Mouse (Mus musculus): ENCODE data around the gene Foxk1. TPM values are rescaled to one million over a fixed set of nuclear protein-coding genes. Genes with fewer than 3 reads are reported as not detected.

Gene Foxk1
- total and polyA plus RNA-seq, 3 experiments: 8.2 to 20.2 TPM; not detected in 1

GRCm38 (mm10) chr5:142477346-142477745, 76.0 kb downstream of the Foxk1 start:
- no peak for TF ChIP-seq CTCF (IDR thresholded peaks at IDR 0.05 in 2 of 3, conservative IDR thresholded peaks at IDR 0.05 in 1 of 3; ENCODE audit: control insufficient read depth in 1 of 3, insufficient read depth in 1 of 3, low read depth in 2 of 3, low read length in 3 of 3, poor library complexity in 1 of 3, severe bottlenecking in 1 of 3)
- Histone ChIP-seq H3K79me2 (ENCODE audit: control insufficient read depth, insufficient read depth, low read length, poor library complexity) (no peaks in the 10 kb centered on the region), H3K9me3 (replicated peaks; ENCODE audit: insufficient read depth, low read length) (no peaks in the 10 kb centered on the region), H3K27me3 (ENCODE audit: control insufficient read depth in 1 of 2, insufficient read depth in 2 of 2, low read length in 2 of 2) (no peaks in the 10 kb centered on the region), H3K4me1 (ENCODE audit: control insufficient read depth in 1 of 2, insufficient read depth in 2 of 2, low read length in 2 of 2) (no peaks in the 10 kb centered on the region), H3K27ac (ENCODE audit: control insufficient read depth, low read depth, low read length) (no peak overlapping the region), H3K4me3 (ENCODE audit: control insufficient read depth in 1 of 2, insufficient read depth in 1 of 2, low read depth in 2 of 2, low read length in 2 of 2) (no peak overlapping the region), H3K36me3 (ENCODE audit: control insufficient read depth in 1 of 2, insufficient read depth in 2 of 2, low read length in 2 of 2) (no peaks in the 10 kb centered on the region), H3K9ac (ENCODE audit: control insufficient read depth, low read depth, low read length, poor library complexity, severe bottlenecking) (no peak overlapping the region)
- no peak for DNase-seq (ENCODE audit: low read depth, low spot score)

DNA sequence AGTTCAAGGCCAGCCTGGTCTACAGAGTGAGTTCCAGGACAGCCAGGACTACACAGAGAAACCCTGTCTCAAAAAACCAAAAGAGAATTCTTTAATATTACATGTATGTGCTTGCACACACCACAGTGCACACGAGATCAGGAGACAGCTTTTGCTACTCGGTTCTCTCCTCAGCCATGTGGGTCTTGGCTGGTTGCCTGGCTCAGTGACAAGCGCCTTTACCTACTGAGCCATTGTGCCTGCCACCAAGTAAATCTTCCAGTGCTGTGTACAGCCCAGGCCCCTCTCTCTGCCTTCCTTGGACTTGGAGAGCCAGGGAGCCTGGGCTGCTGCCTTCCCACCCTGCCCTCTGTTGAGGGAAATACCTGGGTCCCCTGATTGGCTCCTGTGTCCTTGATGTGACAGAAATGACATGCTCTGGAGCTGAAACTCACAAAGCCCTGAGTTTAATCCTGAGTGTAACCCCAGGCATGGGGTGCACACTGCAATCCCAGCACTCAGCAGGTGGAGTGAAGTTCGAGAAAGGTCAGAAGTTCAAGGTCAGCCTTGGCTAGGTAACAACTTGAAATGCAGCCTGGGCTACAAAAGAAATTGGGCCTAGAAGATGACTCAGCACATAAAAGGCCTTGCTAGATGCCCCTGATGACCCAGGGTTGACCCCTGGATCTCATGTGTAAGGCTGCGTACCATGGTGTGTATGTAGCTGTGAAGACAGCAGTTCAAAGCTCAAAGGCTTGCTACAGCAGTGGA, 76.7 kb downstream of the Foxk1 start:
- peak; percentile 17 for DNase-seq (ENCODE audit: low read depth, low spot score)
- H3K9me3 ChIP-seq (replicated peaks; ENCODE audit: insufficient read depth, low read length): no peaks in the 10 kb centered on the region
- H3K9ac ChIP-seq (ENCODE audit: control insufficient read depth, low read depth, low read length, poor library complexity, severe bottlenecking): no peak overlapping the region
- H3K27me3 ChIP-seq (ENCODE audit: control insufficient read depth in 1 of 2, insufficient read depth in 2 of 2, low read length in 2 of 2): no peaks in the 10 kb centered on the region
- H3K4me1 ChIP-seq (ENCODE audit: control insufficient read depth in 1 of 2, insufficient read depth in 2 of 2, low read length in 2 of 2): no peaks in the 10 kb centered on the region
- no peaks in the 10 kb centered on the region for H3K79me2 ChIP-seq (ENCODE audit: control insufficient read depth, insufficient read depth, low read length, poor library complexity)
- TF ChIP-seq MEF2A (IDR thresholded peaks at IDR 0.05; ENCODE audit: extremely low read depth, insufficient replicate concordance, low read depth, low read length, poor library complexity, severe bottlenecking): no peak
- TF ChIP-seq POLR2A (IDR thresholded peaks at IDR 0.05; ENCODE audit: control insufficient read depth in 1 of 2, insufficient read depth in 1 of 2, low read depth in 1 of 2, low read length in 2 of 2, poor library complexity in 1 of 2): no peak
- TF ChIP-seq CHD1 (IDR thresholded peaks at IDR 0.05; ENCODE audit: low read depth, low read length): no peak
- TF ChIP-seq POLR2AphosphoS5 (IDR thresholded peaks at IDR 0.05; ENCODE audit: borderline replicate concordance, low read depth, low read length): no peak
- TF ChIP-seq ZNF384 (IDR thresholded peaks at IDR 0.05; ENCODE audit: low read depth, low read length): no peak
- TF ChIP-seq MYB (IDR thresholded peaks at IDR 0.05; ENCODE audit: low read depth, low read length): no peak
- TF ChIP-seq USF1 (IDR thresholded peaks at IDR 0.05; ENCODE audit: low read depth, low read length): no peak
- no peak for TF ChIP-seq CHD2 (IDR thresholded peaks at IDR 0.05; ENCODE audit: low read length)
- TF ChIP-seq UBTF (IDR thresholded peaks at IDR 0.05; ENCODE audit: borderline replicate concordance, insufficient read depth, low read depth, low read length): no peak
- TF ChIP-seq RCOR1 (IDR thresholded peaks at IDR 0.05; ENCODE audit: low read depth, low read length): no peak
- TF ChIP-seq RAD21 (IDR thresholded peaks at IDR 0.05; ENCODE audit: low read depth, low read length): no peak
- TF ChIP-seq ZMIZ1 (IDR thresholded peaks at IDR 0.05; ENCODE audit: low read depth, low read length): no peak
- no peak for TF ChIP-seq SIN3A (IDR thresholded peaks at IDR 0.05; ENCODE audit: low read length)
- TF ChIP-seq HCFC1 (IDR thresholded peaks at IDR 0.05; ENCODE audit: low read depth, low read length): no peak
- TF ChIP-seq ELF1 (IDR thresholded peaks at IDR 0.05; ENCODE audit: low read depth, low read length): no peak
- TF ChIP-seq TBP (IDR thresholded peaks at IDR 0.05; ENCODE audit: low read depth, low read length): no peak
- no peak for TF ChIP-seq ETS1 (IDR thresholded peaks at IDR 0.05; ENCODE audit: low read depth, low read length)
- TF ChIP-seq GATA1 (IDR thresholded peaks at IDR 0.05; ENCODE audit: low read depth, low read length): no peak
- TF ChIP-seq BHLHE40 (IDR thresholded peaks at IDR 0.05; ENCODE audit: borderline replicate concordance, low read depth, low read length): no peak
- H3K36me3 ChIP-seq (ENCODE audit: control insufficient read depth in 1 of 2, insufficient read depth in 2 of 2, low read length in 2 of 2): no peaks in the 10 kb centered on the region
- H3K27ac ChIP-seq (ENCODE audit: control insufficient read depth, low read depth, low read length): no peak overlapping the region
- H3K4me3 ChIP-seq (ENCODE audit: control insufficient read depth in 1 of 2, insufficient read depth in 1 of 2, low read depth in 2 of 2, low read length in 2 of 2): no peak overlapping the region

All from MEL (cell line).